Mouse (Mus musculus) lung, postnatal 14 days (tissue): Measurements from ENCODE around the gene Kcnk7.
A peak's percentile ranks its signal among the peaks of the same experiment; 100 is the strongest.
"Not testable (repeated sequence)": the region's sequence is repeated elsewhere in the genome, so short reads cannot be mapped to it uniquely, and the experiment has no call there.

ENCODE experiments used
- DNase-seq: peaks from one replicate; pipeline ENCODE4 v3.0.0; 2021

Kcnk7 gene

GRCm38 (mm10) chr19:5704163-5704800, at the start of gene Kcnk7:
Kcnk7 (plus strand) TSS chr19:5704367.
- DNase-seq: peak; percentile 55

GRCm38 (mm10) chr19:5654720-5655298, 49.4 kb upstream of the Kcnk7 start:
- DNase-seq: no peak

- peak; percentile 58 for DNase-seq
These were observed 43.0 kb upstream of the Kcnk7 start for GRCm38 (mm10) chr19:5660942-5661751.

GRCm38 (mm10) chr19:5662310-5662709, 41.9 kb upstream of the Kcnk7 start:
- DNase-seq: no peak

GRCm38 (mm10) chr19:5662981-5663913, 40.9 kb upstream of the Kcnk7 start, which contains the start of gene Sipa1:
Sipa1 (minus strand) TSS chr19:5663707.
- DNase-seq: peak; percentile 95

GRCm38 (mm10) chr19:5664669-5665257, 39.4 kb upstream of the Kcnk7 start:
- no peak for DNase-seq

- DNase-seq: no peak
These were observed 38.7 kb upstream of the Kcnk7 start for GRCm38 (mm10) chr19:5665465-5665864.

GRCm38 (mm10) chr19:5666386-5666785, 37.8 kb upstream of the Kcnk7 start:
- no peak for DNase-seq

GRCm38 (mm10) chr19:5668372-5668771, 35.8 kb upstream of the Kcnk7 start:
- no peak for DNase-seq

- DNase-seq: no peak
These were observed 23.7 kb upstream of the Kcnk7 start for GRCm38 (mm10) chr19:5680432-5680831.

GRCm38 (mm10) chr19:5684236-5684635, 19.9 kb upstream of the Kcnk7 start:
- DNase-seq: no peak

- no peak for DNase-seq
These were observed 19.2 kb upstream of the Kcnk7 start for GRCm38 (mm10) chr19:5684985-5685384.

- no peak for DNase-seq
These were observed 18.7 kb upstream of the Kcnk7 start for GRCm38 (mm10) chr19:5685431-5685830.

GRCm38 (mm10) chr19:5685861-5686260, 18.3 kb upstream of the Kcnk7 start:
- DNase-seq: no peak

- no peak for DNase-seq
These were observed 17.7 kb upstream of the Kcnk7 start for GRCm38 (mm10) chr19:5686437-5686836.

GRCm38 (mm10) chr19:5686954-5687353, 17.2 kb upstream of the Kcnk7 start:
- DNase-seq: not testable (repeated sequence)

GRCm38 (mm10) chr19:5687738-5688137, 16.4 kb upstream of the Kcnk7 start:
- no peak for DNase-seq

GRCm38 (mm10) chr19:5688200-5689087, 15.7 kb upstream of the Kcnk7 start, which contains the start of the genes Map3k11 and Pcnx3:
Map3k11 (plus strand) TSS chr19:5688742.
Pcnx3 (minus strand) TSS chr19:5688908.
- peak; percentile 97 for DNase-seq

GRCm38 (mm10) chr19:5689088-5689428, 15.1 kb upstream of the Kcnk7 start:
- DNase-seq: no peak

GRCm38 (mm10) chr19:5689565-5690342, 14.4 kb upstream of the Kcnk7 start:
- DNase-seq: peak; percentile 90
